Mouse (Mus musculus) spleen, adult 2 months (tissue): ENCODE measurements around the gene Ovol3. TPM values are rescaled to one million over a fixed set of nuclear protein-coding genes. Genes with fewer than 3 reads are reported as not detected.
A peak's percentile ranks its signal among the peaks of the same experiment; 100 is the strongest.
"Not testable (repeated sequence)": the region's sequence is repeated elsewhere in the genome, so short reads cannot be mapped to it uniquely, and the experiment has no call there.

ENCODE experiments used
- DNase-seq, 2 experiments: peaks; one replicate each; pipeline versions ENCODE4 v3.0.0 to v3.0.0-alpha.2; 2012 to 2021; ENCODE audit warnings: low spot score in 2 of 2, low read depth in 1 of 2
- H3K27ac ChIP-seq: fragments of 200-500 bp; 2 replicates; pipeline ENCODE4 v1.5.1; 2012; ENCODE audit warnings: low read length, inconsistent platforms; ENCODE audit not compliant: insufficient read depth
- H3K27me3 ChIP-seq: fragments of 200-500 bp; 2 replicates; pipeline ENCODE4 v1.6.1; 2012; ENCODE audit warnings: mild to moderate bottlenecking, moderate library complexity, low read length, inconsistent platforms; ENCODE audit not compliant: control insufficient read depth, insufficient read depth
- H3K36me3 ChIP-seq: fragments of 200-500 bp; 2 replicates; pipeline ENCODE4 v1.6.1; 2012; ENCODE audit warnings: mild to moderate bottlenecking, low read length, inconsistent platforms; ENCODE audit not compliant: control insufficient read depth, insufficient read depth
- H3K4me1 ChIP-seq: fragments of 200-500 bp; 2 replicates; pipeline ENCODE4 v1.6.1; 2011; ENCODE audit warnings: inconsistent platforms; ENCODE audit not compliant: control insufficient read depth, insufficient read depth, insufficient read length
- H3K4me3 ChIP-seq: fragments of 200-500 bp; 2 replicates; pipeline ENCODE4 v1.5.1; 2011; ENCODE audit warnings: mild to moderate bottlenecking, inconsistent platforms; ENCODE audit not compliant: insufficient read depth, insufficient read length; ENCODE audit errors: extremely low read depth
- CTCF ChIP-seq: fragments of 200-500 bp; IDR thresholded peaks from 2 replicates; pipeline ENCODE4 v1.5.1; 2011; ENCODE audit warnings: mild to moderate bottlenecking, inconsistent platforms; ENCODE audit not compliant: insufficient read depth, insufficient read length, insufficient replicate concordance; ENCODE audit errors: extremely low read depth
- POLR2A ChIP-seq: fragments of 200-500 bp; IDR thresholded peaks from 2 replicates; pipeline ENCODE4 v1.6.1; 2011; ENCODE audit warnings: low read depth, low read length, inconsistent platforms
- WGBS: fragments of 180-500 bp; shearing (Covaris S2); methylation state at CpG from one replicate; pipeline ENCODE4 v1.1.7; 2018; 5-methylcytosine and 5-hydroxymethylcytosine counted together
- polyA plus RNA-seq: library from polyadenylated mRNA; depleted of rRNA; stranded (reverse); fragments of >200 nt; gene quantifications from 2 replicates; pipeline ENCODE4 v1.2.3, GENCODE M21; 2012

Ovol3 gene
- polyA plus RNA-seq, 1 experiment, result not detected

DNA sequence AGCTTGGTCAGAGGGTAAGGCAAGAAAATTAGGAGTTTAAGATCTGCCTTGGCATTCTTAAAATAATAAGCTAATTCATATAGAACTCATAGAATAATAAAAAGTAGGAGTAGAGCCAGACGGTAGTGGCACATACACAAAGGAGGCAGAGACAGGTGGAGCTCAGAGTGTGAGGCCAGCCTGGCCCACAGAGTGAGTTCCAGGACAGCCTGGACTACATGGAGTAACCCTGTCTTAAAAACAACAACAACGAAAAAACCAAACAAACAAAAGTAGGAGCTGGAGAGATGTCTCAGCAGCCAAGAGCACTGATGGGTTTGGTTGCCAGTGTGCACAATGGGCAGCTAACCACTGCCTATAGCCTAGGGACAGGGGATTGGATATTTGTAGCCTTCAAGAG, 18.2 kb downstream of the Ovol3 start:
- TF ChIP-seq POLR2A, result no peak
- TF ChIP-seq CTCF, result no peak
- Histone ChIP-seq H3K4me1 (peaks cover 5% of the 10 kb centered on the region; the same call in 1 of the 2 replicates), H3K27me3 (no peaks in the 10 kb centered on the region), H3K36me3 (no peaks in the 10 kb centered on the region), H3K4me3 (no peak overlapping the region), H3K27ac (no peak overlapping the region)
- no peak for DNase-seq
- WGBS, result 92% methylated on average over 2 of the region's 2 CpGs

DNA sequence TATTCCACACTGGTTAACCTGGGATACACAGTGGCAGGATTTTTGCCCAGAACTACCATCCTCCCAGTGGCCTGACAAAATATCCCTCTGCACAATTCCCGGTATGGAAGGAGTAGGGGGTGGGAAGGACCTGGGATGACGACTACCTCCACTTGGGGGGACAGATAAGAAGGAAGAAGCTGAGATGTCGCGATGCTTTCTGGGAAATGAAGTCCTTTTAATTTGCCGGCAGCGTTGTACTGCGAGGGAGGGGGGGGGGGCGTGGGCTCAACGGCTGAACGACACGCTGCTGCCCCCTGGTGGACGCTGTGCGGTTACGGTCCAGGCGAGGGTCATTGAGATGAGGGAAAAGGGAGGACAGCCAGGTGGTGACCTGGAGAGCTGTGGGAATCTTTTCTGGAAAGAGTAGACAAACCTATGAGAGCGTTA, 18.8 kb downstream of the Ovol3 start:
- 3% methylated on average over 15 of the region's 16 CpGs for WGBS
- no peaks in the 10 kb centered on the region for H3K27me3 ChIP-seq

DNA sequence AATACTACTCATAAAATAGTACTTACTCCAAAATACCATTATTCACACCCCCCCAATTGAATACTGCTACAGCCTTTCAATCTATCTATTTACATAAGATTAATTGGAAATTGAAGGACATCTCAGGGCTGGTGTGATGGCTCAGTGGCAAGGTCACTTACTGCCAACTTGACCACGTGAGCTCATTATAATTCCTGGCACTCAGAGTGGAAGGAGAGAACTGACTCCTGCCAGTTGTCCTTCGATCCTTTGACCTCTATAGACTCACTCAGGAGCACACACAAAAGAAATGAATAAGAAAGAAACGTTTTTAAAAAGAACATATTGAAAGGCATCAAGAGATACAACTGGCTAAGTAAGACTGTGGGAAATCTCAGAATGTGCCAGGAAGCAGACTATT, 19.6 kb downstream of the Ovol3 start:
- H3K4me3 ChIP-seq, result no peak overlapping the region
- no peaks in the 10 kb centered on the region for H3K36me3 ChIP-seq
- H3K4me1 ChIP-seq, result peaks cover 5% of the 10 kb centered on the region; the same call in 1 of the 2 replicates
- WGBS, result 95% methylated on average over 3 of the region's 3 CpGs
- TF ChIP-seq POLR2A, result no peak
- no peak for TF ChIP-seq CTCF
- no peak for DNase-seq
- H3K27me3 ChIP-seq, result no peaks in the 10 kb centered on the region
- no peak overlapping the region for H3K27ac ChIP-seq

More for the DNA sequence above, 18.8 kb downstream of the Ovol3 start:
- peak; percentile 67 to 69 for DNase-seq
- peaks cover 5% of the 10 kb centered on the region; the same call in 1 of the 2 replicates for H3K4me1 ChIP-seq
- TF ChIP-seq POLR2A, result no peak
- TF ChIP-seq CTCF, result peak; percentile 90
- H3K4me3 ChIP-seq, result peak overlapping the region; percentile 3; the same call in 1 of the 2 replicates
- H3K27ac ChIP-seq, result no peak overlapping the region
- H3K36me3 ChIP-seq, result no peaks in the 10 kb centered on the region

DNA sequence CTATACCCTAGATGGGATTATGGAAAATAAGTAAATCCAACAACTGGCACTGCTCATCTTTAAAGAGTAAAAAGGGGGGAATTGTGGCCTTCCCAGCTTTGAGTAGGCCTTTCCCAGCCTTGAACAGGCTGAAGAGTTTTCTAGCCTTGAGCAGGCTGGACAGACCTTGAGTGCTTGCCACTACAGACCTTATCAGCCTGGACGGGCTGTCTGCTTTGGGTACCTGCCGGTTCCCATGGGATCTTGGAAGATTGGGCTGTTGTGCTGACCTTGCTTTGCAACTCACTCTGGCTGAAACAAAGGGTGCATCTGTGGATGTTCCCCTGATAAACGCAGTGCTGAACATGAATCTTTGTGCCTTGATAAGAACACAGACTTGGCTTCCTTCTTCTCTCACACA, 21.6 kb downstream of the Ovol3 start:
- Histone ChIP-seq H3K27me3 (no peaks in the 10 kb centered on the region), H3K36me3 (no peaks in the 10 kb centered on the region), H3K4me3 (no peak overlapping the region), H3K4me1 (peaks cover 1% of the 10 kb centered on the region; the same call in 1 of the 2 replicates), H3K27ac (no peak overlapping the region)
- WGBS, result 79% methylated on average over 3 of the region's 3 CpGs
- DNase-seq, result no peak
- TF ChIP-seq CTCF (no peak), POLR2A (no peak)

DNA sequence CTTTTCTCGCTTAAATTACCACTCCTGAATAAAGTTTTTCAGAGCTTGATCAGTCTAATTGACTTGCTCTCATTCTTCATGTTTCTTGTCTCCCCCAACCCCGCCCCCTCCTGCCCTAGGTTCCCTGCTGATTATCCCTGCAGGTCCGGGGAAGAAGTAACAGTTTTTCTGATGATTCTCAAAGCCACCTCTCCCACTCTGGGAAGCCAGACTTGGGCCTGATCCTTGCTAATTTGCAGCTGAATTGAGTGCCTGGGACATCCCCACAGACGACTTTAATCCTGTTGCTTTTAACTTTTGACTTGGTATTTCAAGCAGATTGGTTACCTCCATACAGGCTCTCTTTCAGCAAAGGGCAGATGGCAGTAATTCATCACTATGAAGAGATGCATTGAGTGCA, 24.5 kb downstream of the Ovol3 start:
- H3K36me3 ChIP-seq, result no peaks in the 10 kb centered on the region
- no peaks in the 10 kb centered on the region for H3K27me3 ChIP-seq
- H3K27ac ChIP-seq, result no peak overlapping the region
- H3K4me3 ChIP-seq, result no peak overlapping the region
- TF ChIP-seq POLR2A, result no peak
- no peak for TF ChIP-seq CTCF
- no peak for DNase-seq
- H3K4me1 ChIP-seq, result no peaks in the 10 kb centered on the region
- 62% methylated on average over 4 of the region's 4 CpGs for WGBS

DNA sequence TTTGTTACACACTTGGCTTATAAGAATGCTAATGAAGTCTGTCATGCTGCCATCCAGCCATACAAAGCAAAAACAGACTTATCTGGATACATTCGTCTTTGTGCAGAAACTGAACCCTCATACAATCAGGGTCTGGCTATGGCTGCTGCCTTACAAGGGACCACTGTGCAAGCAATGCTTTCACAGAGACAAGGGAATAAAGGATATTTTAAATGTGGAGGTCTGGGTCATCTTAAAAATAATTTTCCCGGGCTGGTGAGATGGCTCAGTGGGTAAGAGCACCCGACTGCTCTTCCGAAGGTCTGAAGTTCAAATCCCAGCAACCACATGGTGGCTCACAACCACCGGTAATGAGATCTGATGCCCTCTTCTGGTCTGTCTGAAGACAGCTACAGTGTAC, 29.2 kb downstream of the Ovol3 start:
- not testable (repeated sequence) for H3K27me3 ChIP-seq, H3K36me3 ChIP-seq, H3K27ac ChIP-seq, H3K4me1 ChIP-seq, H3K4me3 ChIP-seq, DNase-seq
- 51% methylated on average over 5 of the region's 5 CpGs for WGBS

DNA sequence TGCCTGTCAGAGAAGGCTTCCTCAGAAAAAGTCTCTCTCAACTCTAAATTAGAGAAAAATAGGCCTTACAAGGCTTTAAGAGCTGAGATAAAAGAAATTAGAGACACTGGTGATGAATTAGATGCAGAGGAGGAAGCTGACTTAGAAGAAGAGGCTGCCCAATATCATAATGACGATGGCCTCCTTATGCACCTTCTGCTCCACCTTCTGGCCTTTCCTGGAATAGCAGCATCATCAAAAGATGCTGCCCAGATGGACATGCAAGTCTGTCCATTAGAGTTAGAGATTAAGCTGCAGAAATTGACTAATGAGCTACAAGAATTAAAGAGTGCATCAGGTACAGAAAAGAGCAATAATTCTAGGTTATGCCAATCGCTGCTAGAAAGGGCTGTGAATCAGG, 30.1 kb downstream of the Ovol3 start:
- 3% methylated on average over 2 of the region's 2 CpGs for WGBS
- TF ChIP-seq CTCF, result peak; percentile 65; the same call in 1 of the 2 replicates
- TF ChIP-seq POLR2A, result no peak
- no peak overlapping the region for H3K27ac ChIP-seq
- H3K27me3 ChIP-seq, result no peaks in the 10 kb centered on the region
- no peak overlapping the region for H3K4me3 ChIP-seq
- H3K36me3 ChIP-seq, result no peaks in the 10 kb centered on the region
- DNase-seq, result peak in 1 of 2 experiments; percentile 61
- no peaks in the 10 kb centered on the region for H3K4me1 ChIP-seq

DNA sequence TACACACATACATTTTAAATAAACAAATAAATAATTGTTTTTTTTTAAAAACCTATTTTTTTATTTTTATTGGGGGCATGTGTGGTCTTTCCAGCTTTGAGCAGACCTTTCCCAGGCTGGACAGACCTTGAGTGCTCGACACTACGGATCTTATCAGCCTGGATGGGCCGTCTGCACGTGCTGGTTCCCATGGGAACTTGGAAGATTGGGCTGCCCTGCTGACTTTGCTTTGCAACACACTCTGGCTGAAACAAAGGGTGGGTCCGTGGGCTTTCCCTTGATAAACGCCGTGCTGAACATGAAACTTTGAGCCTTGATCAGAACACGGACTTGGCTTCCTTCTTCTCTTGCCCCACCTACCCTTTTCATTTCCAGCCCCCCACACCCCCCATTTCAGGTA, 31.1 kb downstream of the Ovol3 start:
- no peak for TF ChIP-seq POLR2A
- TF ChIP-seq CTCF, result no peak
- DNase-seq, result no peak
- H3K4me1 ChIP-seq, result no peaks in the 10 kb centered on the region
- H3K27ac ChIP-seq, result no peak overlapping the region
- H3K4me3 ChIP-seq, result peak overlapping the region; percentile 15; the same call in 1 of the 2 replicates
- H3K36me3 ChIP-seq, result no peaks in the 10 kb centered on the region
- WGBS, result 62% methylated on average over 8 of the region's 8 CpGs
- no peaks in the 10 kb centered on the region for H3K27me3 ChIP-seq
